ENCODE assay signal across 25 mouse cellular contexts in genomic region chr8:116780594-116780993, GRCm38 (mm10). TPM values are rescaled to one million over a fixed set of nuclear protein-coding genes. Genes with fewer than 3 reads are reported as not detected.
DNase-seq lines count a peak whose midpoint lies in the region; ATAC-seq and TF ChIP-seq lines count a peak whose summit lies in the region.
"Had no signal": no experiment of that assay in that cellular context is flagged by ENCODE, and none has a peak within 500 bp of the region (broad histone marks: within the 10 kb centered on the region; RNA-seq: fewer than 3 reads in every experiment).

No protein-coding gene starts in this region.

- TF ChIP-seq POLR2A in kidney, adult 2 months (IDR thresholded peaks at IDR 0.05; ENCODE audit: low read depth, low read length) = no peak

- H3K27me3 ChIP-seq in kidney, adult 2 months (replicated peaks; ENCODE audit: control insufficient read depth, insufficient read depth, low read length) = no peaks in the 10 kb centered on the region
- H3K27me3 ChIP-seq in kidney, embryonic 14.5 days (ENCODE audit: control insufficient read depth, insufficient read depth, low read length) = no peaks in the 10 kb centered on the region
- no peaks in the 10 kb centered on the region for H3K27me3 ChIP-seq in kidney, embryonic 16.5 days (ENCODE audit: insufficient read depth, low read length)
- H3K27me3 ChIP-seq: CH12.LX; embryonic facial prominence, embryonic 12.5 days; forebrain, embryonic 13.5 days; Patski had no signal

- WGBS in kidney, adult 2 months = 22% methylated on average over 8 of the region's 8 CpGs
- 13% methylated on average over 8 of the region's 8 CpGs for WGBS in kidney, embryonic 14.5 days
- WGBS in kidney, embryonic 16.5 days = 12% methylated on average over 8 of the region's 8 CpGs

- no peaks in the 10 kb centered on the region for H3K9me3 ChIP-seq in kidney, embryonic 14.5 days (ENCODE audit: control insufficient read depth, low read length)
- no peaks in the 10 kb centered on the region for H3K9me3 ChIP-seq in kidney, embryonic 16.5 days (ENCODE audit: low read length)
- H3K9me3 ChIP-seq: embryonic facial prominence, embryonic 10.5 days; embryonic facial prominence, embryonic 12.5 days; forebrain, embryonic 13.5 days had no signal

- H3K27ac ChIP-seq in kidney, adult 2 months (ENCODE audit: insufficient read depth, low read depth, low read length) = no peak overlapping the region
- no peak overlapping the region for H3K27ac ChIP-seq in kidney, embryonic 14.5 days (ENCODE audit: low read depth, low read length)
- H3K27ac ChIP-seq in kidney, embryonic 16.5 days (ENCODE audit: low read length) = no peak overlapping the region
- H3K27ac ChIP-seq: embryonic facial prominence, embryonic 10.5 days; embryonic facial prominence, embryonic 12.5 days; forebrain, embryonic 13.5 days had no signal

- ATAC-seq in kidney, embryonic 14.5 days (ENCODE audit: low FRiP score, low TSS enrichment) = peak; percentile 66; the same call in 1 of the 2 replicates
- peak; percentile 57; the same call in 1 of the 2 replicates for ATAC-seq in kidney, embryonic 16.5 days (ENCODE audit: low FRiP score, low TSS enrichment)
- ATAC-seq: activated CD4-positive, CD25-positive, alpha-beta regulatory T cell, adult 4 months; CD4-positive, CD25-positive, alpha-beta regulatory T cell, adult 4 months; forebrain, embryonic 13.5 days; Patski had no signal

- H3K4me3 ChIP-seq in kidney, adult 2 months (ENCODE audit: insufficient read depth, low read depth, low read length) = no peak overlapping the region
- no peak overlapping the region for H3K4me3 ChIP-seq in kidney, embryonic 14.5 days (ENCODE audit: low read length)
- no peak overlapping the region for H3K4me3 ChIP-seq in kidney, embryonic 16.5 days (ENCODE audit: low read length)
- H3K4me3 ChIP-seq: embryonic facial prominence, embryonic 10.5 days; embryonic facial prominence, embryonic 12.5 days; forebrain, embryonic 13.5 days had no signal

- peak; percentile 17 for DNase-seq in kidney, adult 2 months
- DNase-seq in kidney, postnatal 25 days = no peak
- no peak for DNase-seq in kidney, adult 18-20 months
- no peak for DNase-seq in kidney, postnatal 14 days
- DNase-seq in kidney, postnatal 4 days = peak; percentile 10 to 31
- DNase-seq in urinary bladder, postnatal 14 days (ENCODE audit: low spot score) = no peak
- DNase-seq: adrenal gland, adult 8-10 months; adrenal gland, postnatal 14 days; adrenal gland, postnatal 36 days; B cell, adult 2 months; cerebellum, adult 11-12 months; cerebellum, adult 2 months; cerebellum, adult 9-10 months; cerebellum, postnatal 10 days; cerebellum, postnatal 25 days had no signal

- H3K4me1 ChIP-seq in kidney, adult 2 months (ENCODE audit: control insufficient read depth, insufficient read depth, low read length) = no peaks in the 10 kb centered on the region
- no peaks in the 10 kb centered on the region for H3K4me1 ChIP-seq in kidney, embryonic 14.5 days (ENCODE audit: control insufficient read depth, insufficient read depth, low read length)
- 0 out of 2 replicates have a peak, but pooled peaks cover 3% of the 10 kb centered on the region for H3K4me1 ChIP-seq in kidney, embryonic 16.5 days (ENCODE audit: insufficient read depth, low read length)
- H3K4me1 ChIP-seq: embryonic facial prominence, embryonic 10.5 days; embryonic facial prominence, embryonic 12.5 days; forebrain, embryonic 13.5 days had no signal

- no peak for TF ChIP-seq CTCF in kidney, adult 2 months (conservative IDR thresholded peaks at IDR 0.05; ENCODE audit: insufficient read depth, insufficient read length, low read depth, low read length)

- H3K4me2 ChIP-seq in kidney, embryonic 14.5 days (replicated peaks; ENCODE audit: low read depth, low read length) = no peak overlapping the region
- H3K4me2 ChIP-seq in kidney, embryonic 16.5 days (replicated peaks; ENCODE audit: low read depth, low read length) = no peak overlapping the region
- H3K4me2 ChIP-seq: embryonic facial prominence, embryonic 12.5 days; forebrain, embryonic 13.5 days had no signal

- no peaks in the 10 kb centered on the region for H3K36me3 ChIP-seq in kidney, adult 2 months (ENCODE audit: control insufficient read depth, insufficient read depth, low read length)
- no peaks in the 10 kb centered on the region for H3K36me3 ChIP-seq in kidney, embryonic 14.5 days (ENCODE audit: control insufficient read depth, insufficient read depth, low read length)
- H3K36me3 ChIP-seq in kidney, embryonic 16.5 days (ENCODE audit: insufficient read depth, low read length) = no peaks in the 10 kb centered on the region
- H3K36me3 ChIP-seq: embryonic facial prominence, embryonic 10.5 days; embryonic facial prominence, embryonic 12.5 days; G1E had no signal

- H3K9ac ChIP-seq in kidney, embryonic 14.5 days (ENCODE audit: low read depth, low read length) = no peak overlapping the region
- H3K9ac ChIP-seq in kidney, embryonic 16.5 days (replicated peaks; ENCODE audit: low read length) = no peak overlapping the region
- H3K9ac ChIP-seq: embryonic facial prominence, embryonic 12.5 days; forebrain, embryonic 13.5 days had no signal

RNA-seq across cellular contexts. Expression of gene Cdyl2, which starts 47.8 kb away (rescaled TPM):
- polyA plus RNA-seq in kidney, adult 2 months (2012; rRNA removed) = 2.0 and 2.4 TPM in 2 replicates
- polyA plus RNA-seq in kidney, embryonic 14.5 days (2014; fragmentation: Nextera tagmentation; extraction: Ambion mirVana) = 8.4 and 9.2 TPM in 2 replicates
- polyA plus RNA-seq in kidney, embryonic 16.5 days (2015; fragmentation: Nextera tagmentation; extraction: Ambion mirVana) = 9.6 and 9.9 TPM in 2 replicates
- polyA plus RNA-seq: G1E had no signal

Comparison
In these comparisons a context has a peak if more than half of its experiments do, and no peak if none do; other contexts are left out.
1. DNase-seq: peak in kidney, adult 2 months (single experiment) and kidney, postnatal 4 days (2 of 2); none in kidney, postnatal 25 days (0 of 2), kidney, adult 18-20 months (single experiment), kidney, postnatal 14 days (single experiment) and urinary bladder, postnatal 14 days (single experiment).